Mouse (Mus musculus) gastrocnemius, adult 2 months (tissue): ENCODE data around the gene Srgn. TPM values are rescaled to one million over a fixed set of nuclear protein-coding genes. Genes with fewer than 3 reads are reported as not detected.

Experiments used
- DNase-seq: peaks from one replicate; pipeline ENCODE4 v3.0.0; 2022
- H3K27ac ChIP-seq: fragments of 200-600 bp; 2 replicates; pipeline ENCODE4 v1.8.1; 2022; ENCODE audit warnings: mild to moderate bottlenecking
- H3K4me3 ChIP-seq: fragments of 200-600 bp; 2 replicates; pipeline ENCODE4 v1.8.1; 2022; ENCODE audit warnings: mild to moderate bottlenecking, moderate library complexity
- CTCF ChIP-seq: fragments of 200-600 bp; IDR thresholded peaks from 2 replicates; pipeline ENCODE4 v1.8.1; 2022; ENCODE audit warnings: antibody characterized with exemption, mild to moderate bottlenecking, moderate library complexity
- intact Hi-C: fragments of 180-260 bp; cut with DNase I; formaldehyde crosslinking; loops from one replicate; pipeline ENCODE4 v1.15.1; 2025
- total RNA-seq, 2 experiments: library from RNA; stranded (reverse); gene quantifications; 2 replicates each; pipeline ENCODE4 v1.2.3; 2021

Gene Srgn
- total RNA-seq, 2 experiments from 2014 or later: 12.9 to 19.7 TPM

DNA sequence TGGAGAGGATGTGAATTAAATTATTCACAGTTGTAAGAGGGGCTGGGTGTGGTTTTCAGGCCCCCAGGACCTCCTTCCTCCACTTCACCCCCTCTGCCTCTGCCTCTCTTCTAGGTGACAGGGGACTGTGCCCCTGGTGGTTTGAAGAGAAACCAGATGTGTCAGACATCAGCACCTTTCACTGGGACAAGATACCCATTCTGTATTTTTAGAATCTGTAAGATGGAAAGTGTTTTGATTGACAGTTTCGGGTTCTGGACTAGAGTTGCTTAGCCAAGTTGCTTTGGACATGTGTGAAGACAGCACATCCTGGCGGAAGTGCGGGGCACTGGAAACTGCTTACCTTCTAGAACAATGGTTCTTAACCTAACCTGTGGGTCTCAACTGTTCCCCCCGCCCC, 17.1 kb upstream of the Srgn start:
- intact Hi-C loops: no loop called here
- TF ChIP-seq CTCF: peak; percentile 26; the same call in 1 of the 2 replicates
- no peak overlapping the region for H3K27ac ChIP-seq
- no peak for DNase-seq
- no peak overlapping the region for H3K4me3 ChIP-seq

DNA sequence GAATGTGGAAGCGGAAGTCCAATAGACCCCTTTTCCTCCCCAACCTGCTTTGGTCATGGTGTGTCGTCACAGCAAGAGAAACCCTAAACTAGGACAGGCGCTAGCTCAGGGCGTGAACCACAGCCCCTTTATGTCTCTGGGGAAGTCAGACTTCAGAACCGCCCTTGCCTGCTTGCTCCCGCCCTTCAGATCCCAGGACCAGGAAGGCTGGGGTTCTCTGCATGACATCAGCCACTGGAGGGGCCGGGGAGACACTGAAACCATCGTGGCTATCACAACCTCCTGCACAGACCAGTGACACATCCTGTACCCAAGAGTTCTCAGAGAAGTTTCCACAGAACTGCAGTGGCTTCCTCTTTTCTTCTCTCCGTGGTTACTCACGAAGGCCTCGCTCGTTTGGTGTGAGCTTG, 16.2 kb upstream of the Srgn start:
- intact Hi-C loops: no loop called here
- DNase-seq: peak; percentile 31
- Histone ChIP-seq H3K4me3 (no peak overlapping the region), H3K27ac (0 out of 2 replicates have a peak overlapping the region, but pooled peaks have one; percentile 1)
- no peak for TF ChIP-seq CTCF

DNA sequence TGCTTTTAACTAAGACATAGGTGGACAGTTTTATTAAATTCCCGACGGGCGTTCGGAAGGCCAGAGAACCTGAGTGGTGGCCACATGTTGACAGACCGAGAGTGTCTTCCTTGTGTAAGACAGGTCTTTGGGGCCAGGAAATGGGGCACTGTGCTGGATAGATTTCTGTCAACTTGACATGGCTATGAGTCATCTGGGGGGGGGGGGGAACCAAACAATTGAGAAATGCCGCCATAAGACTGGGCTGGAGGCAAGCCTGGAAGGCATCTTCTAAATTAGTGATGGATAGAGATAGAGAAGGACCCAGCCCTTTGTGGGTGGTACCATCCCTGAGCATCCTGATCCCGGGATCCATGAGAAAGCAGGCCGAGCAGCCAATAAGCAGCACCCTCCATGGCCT, 15.7 kb upstream of the Srgn start:
- H3K27ac ChIP-seq: 0 out of 2 replicates have a peak overlapping the region, but pooled peaks have one; percentile 1
- DNase-seq: no peak
- intact Hi-C loops: no loop called here
- no peak overlapping the region for H3K4me3 ChIP-seq
- TF ChIP-seq CTCF: no peak

DNA sequence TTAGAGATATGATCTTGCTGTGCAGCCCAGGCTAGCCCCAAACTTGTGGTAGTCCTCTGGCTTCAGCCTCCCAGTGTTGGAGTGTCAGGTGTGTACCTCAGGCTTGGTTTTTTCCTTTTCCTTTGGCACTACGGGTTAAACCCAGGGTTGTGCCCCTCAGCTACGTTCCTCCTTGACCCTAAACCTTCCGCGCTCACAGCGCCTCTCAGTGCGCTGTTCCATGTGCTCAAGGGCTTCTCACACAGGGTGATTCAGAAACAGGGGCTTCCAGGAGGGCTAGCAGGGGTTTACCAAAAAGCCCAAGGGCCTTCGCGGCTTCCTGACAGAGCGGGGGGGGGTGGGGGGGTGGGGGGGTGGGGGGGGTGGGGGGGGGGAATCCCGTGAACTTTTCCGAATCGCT, 15.3 kb upstream of the Srgn start:
- Histone ChIP-seq H3K27ac (no peak overlapping the region), H3K4me3 (no peak overlapping the region)
- no peak for TF ChIP-seq CTCF
- DNase-seq: no peak
- intact Hi-C loops: no loop called here

DNA sequence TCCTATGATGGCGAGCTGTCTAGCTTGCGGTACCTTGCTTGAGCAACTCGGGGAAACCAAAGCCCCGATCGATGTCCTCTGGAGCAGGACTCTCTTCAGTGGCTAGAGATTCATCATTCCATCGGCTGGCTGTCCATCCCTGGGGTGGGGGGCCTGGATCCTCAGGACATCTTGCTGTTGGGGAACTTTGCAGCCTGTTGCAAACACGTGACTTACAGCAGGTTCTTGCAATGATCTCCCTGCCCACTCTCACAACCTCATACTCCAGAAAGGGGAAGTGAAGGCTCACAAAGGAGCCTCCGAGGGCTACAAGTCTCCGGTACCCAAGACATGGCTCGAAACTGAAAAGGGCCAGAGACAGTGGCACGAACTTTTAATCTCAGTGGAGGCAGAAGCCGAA, 14.2 kb upstream of the Srgn start:
- no peak for TF ChIP-seq CTCF
- intact Hi-C loops: no loop called here
- no peak overlapping the region for H3K4me3 ChIP-seq
- no peak overlapping the region for H3K27ac ChIP-seq
- DNase-seq: no peak

DNA sequence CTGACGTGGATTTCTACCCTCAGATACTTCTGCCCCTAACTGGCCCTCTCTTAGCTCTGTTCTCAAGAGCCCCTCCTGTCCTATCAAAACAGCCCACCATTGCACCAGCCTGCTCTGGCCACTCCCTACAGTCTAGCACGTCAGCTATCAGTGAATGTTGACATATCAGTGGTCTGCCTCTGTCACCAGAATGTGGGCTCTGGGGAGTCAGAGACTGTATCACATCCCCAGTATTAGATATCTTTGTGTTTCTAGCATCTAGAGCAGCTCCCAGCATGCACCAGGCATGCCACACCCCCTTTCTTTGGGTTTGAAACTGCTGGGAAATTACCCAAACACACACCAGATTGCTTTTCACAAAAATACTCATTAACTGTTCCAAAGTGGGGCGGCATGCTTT, 13.5 kb upstream of the Srgn start:
- H3K27ac ChIP-seq: no peak overlapping the region
- no peak for DNase-seq
- no peak overlapping the region for H3K4me3 ChIP-seq
- intact Hi-C loops: no loop called here
- TF ChIP-seq CTCF: no peak

DNA sequence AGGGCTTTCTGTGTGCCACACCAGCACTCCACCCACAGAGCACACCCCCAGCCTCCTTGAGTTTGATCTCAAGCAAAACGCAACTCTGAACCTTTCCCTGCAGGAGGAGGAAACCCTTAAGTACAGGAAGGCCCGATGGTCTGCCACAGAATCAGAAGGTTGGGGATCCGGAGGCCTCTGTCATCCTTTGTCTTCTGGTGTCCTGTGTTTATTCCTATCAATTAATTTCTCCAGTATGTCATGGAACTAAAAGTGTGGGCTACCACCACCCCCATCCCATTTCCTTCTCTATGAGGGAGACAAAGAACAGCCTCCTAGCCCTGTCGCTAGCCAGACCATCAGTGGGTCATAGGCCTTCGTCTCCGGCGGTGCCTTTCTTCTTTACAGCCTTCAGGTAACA, 7.3 kb upstream of the Srgn start:
- intact Hi-C loops: no loop called here
- TF ChIP-seq CTCF: no peak
- no peak overlapping the region for H3K27ac ChIP-seq
- no peak for DNase-seq
- H3K4me3 ChIP-seq: no peak overlapping the region

DNA sequence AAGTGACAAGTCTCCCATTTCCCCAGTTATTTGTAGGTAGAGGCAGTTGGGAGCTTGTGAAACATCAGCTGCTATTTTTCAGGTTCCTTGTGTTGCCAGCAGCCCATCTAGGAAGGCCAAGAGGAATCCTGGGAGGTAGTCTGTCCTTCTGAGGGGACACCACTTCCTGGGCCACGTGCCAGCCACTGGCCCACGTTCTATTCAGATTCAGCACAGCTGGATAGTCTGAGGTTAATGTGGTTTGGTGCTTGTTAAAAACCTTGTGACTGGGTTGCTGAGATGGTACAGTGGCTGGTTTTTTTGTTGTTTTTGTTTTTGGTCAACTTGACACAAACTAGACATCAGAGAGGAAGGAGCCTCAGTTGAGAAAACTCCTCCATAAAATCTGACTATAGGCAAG, 5.6 kb upstream of the Srgn start:
- DNase-seq: no peak
- TF ChIP-seq CTCF: no peak
- H3K27ac ChIP-seq: no peak overlapping the region

DNA sequence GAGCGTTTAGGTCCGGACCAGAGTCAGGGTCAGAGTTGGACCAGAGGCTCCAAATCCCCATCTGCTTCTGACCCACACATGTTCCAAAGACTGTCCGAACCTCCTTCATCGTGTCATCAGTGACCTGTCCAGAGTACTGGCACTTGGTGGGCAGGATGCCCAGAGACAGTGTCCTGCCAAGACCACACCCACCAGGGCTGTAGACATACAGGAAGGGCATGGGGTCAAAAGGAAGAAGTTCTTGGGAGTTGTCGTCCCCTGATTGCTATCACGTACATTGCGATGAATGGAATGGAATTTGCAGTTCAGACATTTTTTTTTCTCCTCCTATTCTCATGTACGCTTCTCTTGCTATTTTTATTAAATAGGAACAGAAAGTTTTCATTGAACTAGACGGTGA, 2.9 kb upstream of the Srgn start:
- Histone ChIP-seq H3K4me3 (no peak overlapping the region), H3K27ac (peak overlapping the region; percentile 66)
- no peak for TF ChIP-seq CTCF
- DNase-seq: peak; percentile 73
- intact Hi-C loops: no loop called here

More for the DNA sequence above, 5.6 kb upstream of the Srgn start:
- intact Hi-C loops: no loop called here
- no peak overlapping the region for H3K4me3 ChIP-seq

DNA sequence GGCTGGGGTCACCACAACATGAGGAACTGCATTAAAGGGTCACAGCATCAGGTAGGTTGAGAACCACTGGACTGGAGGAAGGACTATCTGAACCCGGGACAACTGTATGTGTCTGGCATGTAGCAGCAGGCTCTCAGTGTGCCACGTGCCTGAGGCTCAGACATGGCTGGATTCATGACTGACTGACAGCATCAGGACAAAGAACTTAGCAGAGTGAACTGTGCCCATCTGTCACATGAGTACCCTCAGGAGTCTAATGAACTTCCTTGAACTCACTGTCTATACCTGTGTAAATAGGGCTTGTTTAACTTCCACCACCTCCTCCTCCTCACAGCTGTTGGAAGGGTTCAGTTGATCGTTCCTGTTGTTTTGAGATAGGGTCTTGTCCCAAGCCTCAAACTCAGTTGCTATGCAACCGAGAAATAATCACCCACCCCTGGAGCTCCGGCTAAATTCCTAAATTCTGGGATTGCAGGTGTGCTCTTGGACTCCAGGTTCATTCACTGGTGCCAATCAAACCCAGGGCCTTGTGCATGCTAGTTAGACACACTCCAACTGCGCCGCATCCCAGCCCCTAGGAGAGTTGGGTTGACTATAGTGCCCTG, 4.8 kb downstream of the Srgn start:
- DNase-seq: no peak
- TF ChIP-seq CTCF: no peak
- Histone ChIP-seq H3K27ac (no peak overlapping the region), H3K4me3 (no peak overlapping the region)
- intact Hi-C loops: no loop called here

DNA sequence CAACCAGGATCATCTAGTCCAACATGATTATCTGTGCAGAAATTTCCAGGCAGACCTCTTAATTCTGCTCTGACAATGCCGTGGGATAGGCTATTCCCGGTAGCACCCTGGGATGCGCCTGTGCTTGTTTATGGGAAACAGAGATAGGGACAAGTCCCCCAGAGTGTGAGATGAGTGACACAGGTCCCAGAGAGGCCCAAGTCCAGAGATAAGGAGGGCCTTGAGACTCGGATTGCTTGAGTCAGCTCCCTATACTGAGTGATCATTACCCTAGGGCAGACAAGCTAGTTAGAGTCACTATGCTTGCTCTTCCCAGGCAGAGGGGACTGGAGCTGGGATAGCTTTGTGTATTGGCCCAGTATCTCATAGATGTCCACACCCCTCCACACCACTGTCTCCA, 5.5 kb downstream of the Srgn start:
- intact Hi-C loops: no loop called here
- Histone ChIP-seq H3K4me3 (no peak overlapping the region), H3K27ac (no peak overlapping the region)
- no peak for DNase-seq
- TF ChIP-seq CTCF: no peak

DNA sequence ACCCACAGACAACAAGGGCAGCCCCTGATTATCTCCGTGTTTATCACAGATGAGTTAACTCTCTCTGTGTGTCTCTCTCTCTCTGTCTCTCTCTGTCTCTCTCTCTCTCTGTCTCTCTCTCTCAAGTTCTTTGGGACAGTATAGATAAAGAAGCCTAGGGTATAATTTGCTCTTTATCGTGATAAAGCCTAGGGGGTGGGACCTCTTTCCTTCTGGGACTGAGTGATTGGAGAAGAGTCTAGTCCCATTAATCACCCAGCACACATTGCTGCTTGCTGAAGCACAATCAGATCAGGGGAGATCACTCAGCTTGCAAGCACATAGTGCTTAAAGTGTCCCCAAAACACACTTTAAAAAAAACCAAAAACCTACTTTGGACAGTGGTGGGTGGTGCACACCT, 6.3 kb downstream of the Srgn start:
- DNase-seq: no peak
- intact Hi-C loops: no loop called here
- Histone ChIP-seq H3K27ac (no peak overlapping the region), H3K4me3 (no peak overlapping the region)
- no peak for TF ChIP-seq CTCF

DNA sequence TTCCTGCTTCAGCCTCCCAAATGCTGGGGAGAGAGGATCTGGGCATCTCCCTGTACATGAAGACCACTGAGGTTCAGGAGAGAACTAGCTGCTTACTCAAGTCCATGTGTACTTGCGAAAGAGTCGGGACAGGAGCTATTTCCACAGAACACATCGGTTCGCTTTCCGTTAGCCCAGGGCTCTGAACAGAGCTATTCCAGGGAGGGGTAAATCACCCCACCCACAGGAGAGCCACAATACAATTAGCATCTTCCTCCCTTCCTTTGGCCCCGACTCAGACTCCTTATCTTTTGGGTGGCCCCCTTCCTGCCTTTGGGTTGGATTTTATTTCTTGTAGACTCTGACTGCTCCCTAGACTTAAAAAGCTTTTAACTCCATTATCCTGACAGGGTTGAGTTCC, 9.7 kb downstream of the Srgn start:
- Histone ChIP-seq H3K27ac (peak overlapping the region; percentile 46; the same call in 1 of the 2 replicates), H3K4me3 (no peak overlapping the region)
- no peak for TF ChIP-seq CTCF
- DNase-seq: no peak
- intact Hi-C loops: no loop called here

DNA sequence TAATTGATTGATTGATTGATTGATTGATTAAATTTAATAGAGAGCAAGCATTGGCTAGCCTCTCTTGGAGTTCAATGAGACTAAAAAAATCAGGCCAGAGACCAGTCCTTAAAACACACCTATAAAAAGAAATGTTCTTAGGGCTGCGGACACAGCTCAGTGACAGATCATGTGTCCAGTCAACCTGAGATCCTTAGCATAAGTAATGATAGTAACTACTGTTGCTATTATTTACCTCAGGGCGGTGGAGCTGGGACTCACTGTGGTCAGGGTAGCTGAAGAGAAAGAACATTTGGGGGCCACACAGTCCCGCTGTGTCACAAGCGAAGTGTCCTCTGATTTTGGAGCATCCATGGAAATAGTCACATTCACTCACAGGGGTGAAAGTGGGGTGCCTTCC, 14.4 kb downstream of the Srgn start:
- DNase-seq: no peak
- Histone ChIP-seq H3K27ac (no peak overlapping the region), H3K4me3 (no peak overlapping the region)
- no peak for TF ChIP-seq CTCF
- intact Hi-C loops: no loop called here

DNA sequence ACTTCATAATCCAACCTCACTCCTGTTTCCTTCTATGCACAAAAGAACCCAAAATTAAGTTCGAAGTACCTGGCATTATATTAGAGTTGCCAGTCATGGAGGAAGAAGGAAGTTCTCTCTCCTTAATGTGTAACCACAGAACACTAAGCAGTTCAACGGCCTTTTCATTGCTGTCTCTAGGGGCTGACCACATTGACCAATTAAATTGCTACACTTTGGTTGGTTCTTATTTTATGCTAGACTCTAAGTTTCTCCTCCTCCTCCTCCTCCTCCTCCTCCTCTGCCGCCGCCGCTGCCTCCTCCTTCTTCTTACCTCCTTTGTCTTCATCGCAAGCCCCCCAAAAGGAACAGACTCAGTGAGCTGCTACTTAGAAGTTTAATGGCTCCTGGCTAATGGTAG, 15.7 kb downstream of the Srgn start:
- TF ChIP-seq CTCF: no peak

More for the DNA sequence above, 15.7 kb downstream of the Srgn start:
- Histone ChIP-seq H3K27ac (no peak overlapping the region), H3K4me3 (no peak overlapping the region)
- DNase-seq: no peak
- intact Hi-C loops: no loop called here
